Mouse (Mus musculus): Measurements from ENCODE around the gene Mlip. TPM values are rescaled to one million over a fixed set of nuclear protein-coding genes. Genes with fewer than 3 reads are reported as not detected.

Gene Mlip
- polyA plus RNA-seq, 1 experiment, result not detected

- H3K36me3 ChIP-seq (replicated peaks; ENCODE audit: low read length), result no peaks in the 10 kb centered on the region
- H3K9me3 ChIP-seq, result no peaks in the 10 kb centered on the region
- TF ChIP-seq GATA1 (IDR thresholded peaks at IDR 0.05; ENCODE audit: borderline replicate concordance, low read length) (no peak), FLI1 (IDR thresholded peaks at IDR 0.05; ENCODE audit: low read length) (no peak)
- H3K27me3 ChIP-seq (replicated peaks), result no peaks in the 10 kb centered on the region
- no peak overlapping the region for H3K4me3 ChIP-seq (replicated peaks)
- no peaks in the 10 kb centered on the region for H3K4me1 ChIP-seq
These were observed 50.4 kb downstream of the Mlip start for GRCm38 (mm10) chr9:77302340-77302739.

GRCm38 (mm10) chr9:77287958-77288357 lies 64.8 kb downstream of the Mlip start:
- H3K36me3 ChIP-seq (replicated peaks; ENCODE audit: low read length), result no peaks in the 10 kb centered on the region
- no peak for TF ChIP-seq GATA1 (IDR thresholded peaks at IDR 0.05; ENCODE audit: borderline replicate concordance, low read length)
- no peak for TF ChIP-seq FLI1 (IDR thresholded peaks at IDR 0.05; ENCODE audit: low read length)
- no peak overlapping the region for H3K4me3 ChIP-seq (replicated peaks)
- H3K27me3 ChIP-seq (replicated peaks), result no peaks in the 10 kb centered on the region
- no peaks in the 10 kb centered on the region for H3K9me3 ChIP-seq
- no peaks in the 10 kb centered on the region for H3K4me1 ChIP-seq

- H3K9me3 ChIP-seq, result no peaks in the 10 kb centered on the region
- no peaks in the 10 kb centered on the region for H3K36me3 ChIP-seq (replicated peaks; ENCODE audit: low read length)
- H3K27me3 ChIP-seq (replicated peaks), result no peaks in the 10 kb centered on the region
- no peaks in the 10 kb centered on the region for H3K4me1 ChIP-seq
- TF ChIP-seq GATA1 (IDR thresholded peaks at IDR 0.05; ENCODE audit: borderline replicate concordance, low read length), result no peak
- no peak for TF ChIP-seq FLI1 (IDR thresholded peaks at IDR 0.05; ENCODE audit: low read length)
- no peak overlapping the region for H3K4me3 ChIP-seq (replicated peaks)
These were observed 73.4 kb downstream of the Mlip start for GRCm38 (mm10) chr9:77279371-77279770.

- TF ChIP-seq GATA1 (IDR thresholded peaks at IDR 0.05; ENCODE audit: borderline replicate concordance, low read length), result no peak
- no peaks in the 10 kb centered on the region for H3K4me1 ChIP-seq
- H3K27me3 ChIP-seq (replicated peaks), result no peaks in the 10 kb centered on the region
- H3K36me3 ChIP-seq (replicated peaks; ENCODE audit: low read length), result no peaks in the 10 kb centered on the region
- H3K9me3 ChIP-seq, result no peaks in the 10 kb centered on the region
- no peak overlapping the region for H3K4me3 ChIP-seq (replicated peaks)
These were observed 74.7 kb downstream of the Mlip start for GRCm38 (mm10) chr9:77278055-77278454.

- Histone ChIP-seq H3K4me1 (no peaks in the 10 kb centered on the region), H3K9me3 (no peaks in the 10 kb centered on the region), H3K4me3 (replicated peaks) (no peak overlapping the region), H3K27me3 (replicated peaks) (no peaks in the 10 kb centered on the region), H3K36me3 (replicated peaks; ENCODE audit: low read length) (no peaks in the 10 kb centered on the region)
- TF ChIP-seq FLI1 (IDR thresholded peaks at IDR 0.05; ENCODE audit: low read length) (no peak), GATA1 (IDR thresholded peaks at IDR 0.05; ENCODE audit: borderline replicate concordance, low read length) (no peak)
These were observed 75.5 kb downstream of the Mlip start for GRCm38 (mm10) chr9:77277270-77277669.

- no peaks in the 10 kb centered on the region for H3K4me1 ChIP-seq
- no peaks in the 10 kb centered on the region for H3K27me3 ChIP-seq (replicated peaks)
- no peaks in the 10 kb centered on the region for H3K9me3 ChIP-seq
- H3K4me3 ChIP-seq (replicated peaks), result no peak overlapping the region
- H3K36me3 ChIP-seq (replicated peaks; ENCODE audit: low read length), result no peaks in the 10 kb centered on the region
- no peak for TF ChIP-seq GATA1 (IDR thresholded peaks at IDR 0.05; ENCODE audit: borderline replicate concordance, low read length)
- no peak for TF ChIP-seq FLI1 (IDR thresholded peaks at IDR 0.05; ENCODE audit: low read length)
These were observed 76.2 kb downstream of the Mlip start for GRCm38 (mm10) chr9:77276451-77277154.

GRCm38 (mm10) chr9:77272727-77273126 lies 80.0 kb downstream of the Mlip start:
- H3K4me1 ChIP-seq, result no peaks in the 10 kb centered on the region
- TF ChIP-seq FLI1 (IDR thresholded peaks at IDR 0.05; ENCODE audit: low read length) (no peak), GATA1 (IDR thresholded peaks at IDR 0.05; ENCODE audit: borderline replicate concordance, low read length) (no peak)
- no peak overlapping the region for H3K4me3 ChIP-seq (replicated peaks)
- no peaks in the 10 kb centered on the region for H3K36me3 ChIP-seq (replicated peaks; ENCODE audit: low read length)
- H3K9me3 ChIP-seq, result no peaks in the 10 kb centered on the region
- H3K27me3 ChIP-seq (replicated peaks), result no peaks in the 10 kb centered on the region

GRCm38 (mm10) chr9:77265268-77266017 lies 87.3 kb downstream of the Mlip start:
- no peaks in the 10 kb centered on the region for H3K36me3 ChIP-seq (replicated peaks; ENCODE audit: low read length)
- TF ChIP-seq GATA1 (IDR thresholded peaks at IDR 0.05; ENCODE audit: borderline replicate concordance, low read length) (no peak), FLI1 (IDR thresholded peaks at IDR 0.05; ENCODE audit: low read length) (no peak)
- no peaks in the 10 kb centered on the region for H3K9me3 ChIP-seq
- no peaks in the 10 kb centered on the region for H3K4me1 ChIP-seq
- H3K4me3 ChIP-seq (replicated peaks), result no peak overlapping the region
- no peaks in the 10 kb centered on the region for H3K27me3 ChIP-seq (replicated peaks)

GRCm38 (mm10) chr9:77259052-77259451 lies 93.7 kb downstream of the Mlip start:
- no peak overlapping the region for H3K4me3 ChIP-seq (replicated peaks)
- TF ChIP-seq FLI1 (IDR thresholded peaks at IDR 0.05; ENCODE audit: low read length) (no peak), GATA1 (IDR thresholded peaks at IDR 0.05; ENCODE audit: borderline replicate concordance, low read length) (no peak)

GRCm38 (mm10) chr9:77258265-77258664 lies 94.5 kb downstream of the Mlip start:
- no peaks in the 10 kb centered on the region for H3K27me3 ChIP-seq (replicated peaks)
- H3K4me1 ChIP-seq, result no peaks in the 10 kb centered on the region
- TF ChIP-seq GATA1 (IDR thresholded peaks at IDR 0.05; ENCODE audit: borderline replicate concordance, low read length), result no peak
- TF ChIP-seq FLI1 (IDR thresholded peaks at IDR 0.05; ENCODE audit: low read length), result no peak
- no peaks in the 10 kb centered on the region for H3K9me3 ChIP-seq
- no peaks in the 10 kb centered on the region for H3K36me3 ChIP-seq (replicated peaks; ENCODE audit: low read length)
- H3K4me3 ChIP-seq (replicated peaks), result no peak overlapping the region

More at GRCm38 (mm10) chr9:77259052-77259451, 93.7 kb downstream of the Mlip start:
- H3K27me3 ChIP-seq (replicated peaks), result no peaks in the 10 kb centered on the region
- H3K4me1 ChIP-seq, result no peaks in the 10 kb centered on the region
- H3K9me3 ChIP-seq, result no peaks in the 10 kb centered on the region
- H3K36me3 ChIP-seq (replicated peaks; ENCODE audit: low read length), result no peaks in the 10 kb centered on the region
